Mouse (Mus musculus): ENCODE results near the gene Mup11. TPM values are rescaled to one million over a fixed set of nuclear protein-coding genes. Genes with fewer than 3 reads are reported as not detected.
"Not testable (repeated sequence)": the region's sequence is repeated elsewhere in the genome, so short reads cannot be mapped to it uniquely, and the experiment has no call there.

The Mup11 gene
- total RNA-seq (2012; rRNA removed), result not detected in 2 replicates
- polyA plus RNA-seq (2012; ENCODE audit: insufficient read depth in 1 of 2, insufficient read length in 2 of 2, low read depth in 1 of 2, low replicate concordance in 2 of 2, missing spikeins in 1 of 2), result not detected

- H3K27me3 ChIP-seq (ENCODE audit: control insufficient read depth in 1 of 2, insufficient read depth in 2 of 2, low read length in 2 of 2); DNase-seq (ENCODE audit: low read depth, low spot score); H3K27ac ChIP-seq (ENCODE audit: control insufficient read depth, low read depth, low read length); H3K79me2 ChIP-seq (ENCODE audit: control insufficient read depth, insufficient read depth, low read length, poor library complexity); H3K4me1 ChIP-seq (ENCODE audit: control insufficient read depth in 1 of 2, insufficient read depth in 2 of 2, low read length in 2 of 2); H3K9me3 ChIP-seq (replicated peaks; ENCODE audit: insufficient read depth, low read length); H3K4me3 ChIP-seq (ENCODE audit: control insufficient read depth in 1 of 2, insufficient read depth in 1 of 2, low read depth in 2 of 2, low read length in 2 of 2); H3K9ac ChIP-seq (ENCODE audit: control insufficient read depth, low read depth, low read length, poor library complexity, severe bottlenecking); H3K36me3 ChIP-seq (ENCODE audit: control insufficient read depth in 1 of 2, insufficient read depth in 2 of 2, low read length in 2 of 2): not testable (repeated sequence)
These were observed at the start of gene Mup11 for GRCm38 (mm10) chr4:60662311-60662710. TSS of gene Mup11 (minus strand) at chr4:60662411.

Other genes with a start within 250 kb of the Mup11 start
- not detected in 2 replicates for gene Mup9, start 240.5 kb downstream of the Mup11 start, total RNA-seq (2012; rRNA removed)
- not detected for gene Mup9, start 240.5 kb downstream of the Mup11 start, polyA plus RNA-seq (2012; ENCODE audit: insufficient read depth in 1 of 2, insufficient read length in 2 of 2, low read depth in 1 of 2, low replicate concordance in 2 of 2, missing spikeins in 1 of 2)
- gene Mup1, start 160.5 kb downstream of the Mup11 start, total RNA-seq (2012; rRNA removed), result not detected in 2 replicates
- not detected for gene Mup1, start 160.5 kb downstream of the Mup11 start, polyA plus RNA-seq (2012; ENCODE audit: insufficient read depth in 1 of 2, insufficient read length in 2 of 2, low read depth in 1 of 2, low replicate concordance in 2 of 2, missing spikeins in 1 of 2)
- not detected in 2 replicates for gene Mup10, start 80.2 kb downstream of the Mup11 start, total RNA-seq (2012; rRNA removed)
- gene Mup10, start 80.2 kb downstream of the Mup11 start, polyA plus RNA-seq (2012; ENCODE audit: insufficient read depth in 1 of 2, insufficient read length in 2 of 2, low read depth in 1 of 2, low replicate concordance in 2 of 2, missing spikeins in 1 of 2), result not detected
- gene Mup12, start 78.9 kb upstream of the Mup11 start, total RNA-seq (2012; rRNA removed), result not detected in 2 replicates
- not detected for gene Mup12, start 78.9 kb upstream of the Mup11 start, polyA plus RNA-seq (2012; ENCODE audit: insufficient read depth in 1 of 2, insufficient read length in 2 of 2, low read depth in 1 of 2, low replicate concordance in 2 of 2, missing spikeins in 1 of 2)
- gene Mup22, start 159.1 kb upstream of the Mup11 start, total RNA-seq (2012; rRNA removed), result not detected in 2 replicates
- gene Mup22, start 159.1 kb upstream of the Mup11 start, polyA plus RNA-seq (2012; ENCODE audit: insufficient read depth in 1 of 2, insufficient read length in 2 of 2, low read depth in 1 of 2, low replicate concordance in 2 of 2, missing spikeins in 1 of 2), result not detected